11 mouse cellular contexts compared by ENCODE assay signal in the genomic region with DNA sequence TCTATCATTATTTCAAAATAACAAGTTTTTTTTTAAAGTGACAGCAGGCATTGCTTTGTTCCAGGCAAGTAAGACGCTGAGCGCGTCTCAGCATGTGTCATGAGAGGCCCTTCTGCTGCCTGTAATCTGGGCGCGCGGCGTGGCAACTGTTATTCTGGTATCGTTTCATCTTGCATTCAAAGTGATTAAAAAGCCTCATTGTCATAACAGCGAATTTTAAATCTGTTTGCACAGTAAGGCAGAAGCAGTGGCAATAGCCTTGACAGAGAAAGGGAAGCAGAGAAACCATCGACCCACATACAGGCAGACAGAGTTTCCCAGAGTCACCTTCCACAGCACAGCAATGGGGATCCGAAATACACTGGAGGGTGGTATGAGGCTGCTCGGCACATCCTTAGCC. TPM values are rescaled to one million over a fixed set of nuclear protein-coding genes. Genes with fewer than 3 reads are reported as not detected.
DNase-seq lines count a peak whose midpoint lies in the region; ATAC-seq and TF ChIP-seq lines count a peak whose summit lies in the region.
"Had no signal": no experiment of that assay in that cellular context is flagged by ENCODE, and none has a peak within 500 bp of the region (broad histone marks: within the 10 kb centered on the region; RNA-seq: fewer than 3 reads in every experiment).

No protein-coding gene starts in this region.

- ATAC-seq in midbrain, embryonic 15.5 days (replicated peaks), result peak; percentile 35

- no peaks in the 10 kb centered on the region for H3K9me3 ChIP-seq in midbrain, embryonic 15.5 days
- H3K9me3 ChIP-seq: G1E; limb, embryonic 12.5 days had no signal

- H3K27me3 ChIP-seq in midbrain, embryonic 15.5 days (replicated peaks), result no peaks in the 10 kb centered on the region

- peak; percentile 81 for DNase-seq in brain, embryonic 14.5 days (ENCODE audit: low read depth)
- peak; percentile 75 to 77 for DNase-seq in layer of hippocampus, adult 8-10 months (ENCODE audit: low spot score in 2 of 2)
- no peak for DNase-seq in T-cell, adult 2 months (ENCODE audit: low spot score)
- no peak for DNase-seq in thymus, postnatal 36 days
- no peak for DNase-seq in adrenal gland, postnatal 4 days (ENCODE audit: low spot score in 2 of 2)
- DNase-seq: spleen, adult 18-20 months had no signal

- H3K27ac ChIP-seq in cortical plate, adult 2 months (ENCODE audit: insufficient read depth, low read length), result 0 out of 2 replicates have a peak overlapping the region, but pooled peaks have one; percentile 19
- H3K27ac ChIP-seq in midbrain, embryonic 15.5 days, result peak overlapping the region; percentile 69
- H3K27ac ChIP-seq: limb, embryonic 12.5 days had no signal

- TF ChIP-seq CTCF in brain, embryonic 14.5 days (IDR thresholded peaks at IDR 0.05; ENCODE audit: borderline replicate concordance, extremely low read depth, insufficient read depth, insufficient read length), result no peak
- no peak for TF ChIP-seq CTCF in cortical plate, adult 2 months (IDR thresholded peaks at IDR 0.05; ENCODE audit: extremely low read depth, insufficient read depth, low read length)

- H3K9ac ChIP-seq in midbrain, embryonic 15.5 days, result no peak overlapping the region
- H3K9ac ChIP-seq: limb, embryonic 12.5 days had no signal

- TF ChIP-seq POLR2A in brain, embryonic 14.5 days (IDR thresholded peaks at IDR 0.05; ENCODE audit: borderline replicate concordance, extremely low read depth, insufficient read depth, insufficient read length, poor library complexity, severe bottlenecking), result no peak
- no peak for TF ChIP-seq POLR2A in cortical plate, adult 2 months (IDR thresholded peaks at IDR 0.05; ENCODE audit: extremely low read depth, insufficient read depth, low read length)

- no peaks in the 10 kb centered on the region for H3K36me3 ChIP-seq in midbrain, embryonic 15.5 days (replicated peaks)
- H3K36me3 ChIP-seq: G1E; limb, embryonic 12.5 days had no signal

- H3K4me2 ChIP-seq in midbrain, embryonic 15.5 days, result no peak overlapping the region
- H3K4me2 ChIP-seq: limb, embryonic 12.5 days had no signal

- H3K4me3 ChIP-seq in cortical plate, adult 2 months (ENCODE audit: insufficient read depth, low read length), result no peak overlapping the region
- H3K4me3 ChIP-seq in midbrain, embryonic 15.5 days, result no peak overlapping the region
- H3K4me3 ChIP-seq: limb, embryonic 12.5 days; myocyte had no signal

- peaks cover 2% of the 10 kb centered on the region; the same call in 1 of the 2 replicates for H3K4me1 ChIP-seq in cortical plate, adult 2 months (ENCODE audit: control insufficient read depth, insufficient read depth, low read length)
- peaks cover 16% of the 10 kb centered on the region for H3K4me1 ChIP-seq in midbrain, embryonic 15.5 days
- H3K4me1 ChIP-seq: limb, embryonic 12.5 days had no signal

- WGBS in midbrain, embryonic 15.5 days, result 31% methylated on average over 12 of the region's 12 CpGs

RNA-seq across cellular contexts. Expression of gene Ythdf1, which starts 59.2 kb away (rescaled TPM):
- polyA plus RNA-seq in brain, embryonic 14.5 days (2012; rRNA removed), result 67.0 and 68.5 TPM in 2 replicates
- 45.2 and 49.1 TPM in 2 replicates for polyA plus RNA-seq in cortical plate, adult 2 months (2012; rRNA removed)
- 10 to 100 TPM; 53.7 to 57.3 (median 55.3) TPM for total RNA-seq in layer of hippocampus, adult 8-10 months (2022)
- 52.0 and 52.2 TPM in 2 replicates for polyA plus RNA-seq in midbrain, embryonic 15.5 days (2015; fragmentation: Nextera tagmentation; extraction: Ambion mirVana)
- 10 to 100 TPM; 58.7 to 64.4 TPM for total RNA-seq in adrenal gland, postnatal 4 days (2021)

Comparison
In these comparisons a context has a peak if more than half of its experiments do, and no peak if none do; other contexts are left out.
1. DNase-seq: peak in brain, embryonic 14.5 days (single experiment) and layer of hippocampus, adult 8-10 months (2 of 2); none in T-cell, adult 2 months (single experiment), thymus, postnatal 36 days (0 of 2) and adrenal gland, postnatal 4 days (0 of 2).